In genomic region chr11:97986738-97987465, GRCm38 (mm10) we compare ENCODE assay signal across 8 mouse cellular contexts. TPM values are rescaled to one million over a fixed set of nuclear protein-coding genes. Genes with fewer than 3 reads are reported as not detected.
DNase-seq lines count a peak whose midpoint lies in the region; ATAC-seq and TF ChIP-seq lines count a peak whose summit lies in the region.

No protein-coding gene starts in this region.

- peak overlapping the region; percentile 69; the same call in 1 of the 2 replicates for H3K27ac ChIP-seq in heart, embryonic 10.5 days
- H3K27ac ChIP-seq in forebrain, embryonic 15.5 days (replicated peaks), result no peak overlapping the region
- H3K27ac ChIP-seq in liver, embryonic 14.5 days, result no peak overlapping the region

- WGBS in heart, embryonic 10.5 days, result 26% methylated on average over 17 of the region's 17 CpGs
- WGBS in forebrain, embryonic 15.5 days, result 25% methylated on average over 16 of the region's 17 CpGs
- 25% methylated on average over 17 of the region's 17 CpGs for WGBS in liver, embryonic 14.5 days (ENCODE audit: insufficient replicate concordance)

- TF ChIP-seq CTCF in E14TG2a.4 (conservative IDR thresholded peaks at IDR 0.05; ENCODE audit: low read length), result no peak
- TF ChIP-seq CTCF in liver, embryonic 14.5 days (IDR thresholded peaks at IDR 0.05; ENCODE audit: low read depth), result no peak

- H3K36me3 ChIP-seq in heart, embryonic 10.5 days, result no peaks in the 10 kb centered on the region
- H3K36me3 ChIP-seq in E14TG2a.4 (ENCODE audit: insufficient read depth, low read length), result 0 out of 2 replicates have a peak, but pooled peaks cover under 1% of the 10 kb centered on the region
- H3K36me3 ChIP-seq in forebrain, embryonic 15.5 days, result no peaks in the 10 kb centered on the region
- no peaks in the 10 kb centered on the region for H3K36me3 ChIP-seq in liver, embryonic 14.5 days (replicated peaks; ENCODE audit: control insufficient read depth, insufficient read depth, low read depth)

- peaks cover 58% of the 10 kb centered on the region for H3K27me3 ChIP-seq in heart, embryonic 10.5 days (ENCODE audit: insufficient read depth, poor library complexity, severe bottlenecking)
- no peaks in the 10 kb centered on the region; the same call in 1 of the 2 replicates for H3K27me3 ChIP-seq in E14TG2a.4 (ENCODE audit: insufficient read depth, low read length)
- H3K27me3 ChIP-seq in forebrain, embryonic 15.5 days, result peaks cover 30% of the 10 kb centered on the region
- peaks cover 24% of the 10 kb centered on the region for H3K27me3 ChIP-seq in liver, embryonic 14.5 days (ENCODE audit: control insufficient read depth, insufficient read depth, low read length)

- peak overlapping the region; percentile 94 for H3K4me3 ChIP-seq in heart, embryonic 10.5 days
- H3K4me3 ChIP-seq in E14TG2a.4 (replicated peaks; ENCODE audit: low read length), result peak overlapping the region; percentile 99
- H3K4me3 ChIP-seq in forebrain, embryonic 15.5 days, result peak overlapping the region; percentile 97
- peak overlapping the region in 1 of 2 experiments; percentile 93; a peak in 2 of 4 replicates for H3K4me3 ChIP-seq in liver, embryonic 14.5 days (ENCODE audit: insufficient read depth in 1 of 2, low read depth in 2 of 2, low read length in 2 of 2)

- DNase-seq in heart, embryonic 10.5 days (ENCODE audit: low spot score), result no peak
- no peak for DNase-seq in heart, adult 9 months (ENCODE audit: low spot score in 2 of 2)
- no peak for DNase-seq in liver, embryonic 14.5 days (ENCODE audit: low read depth in 3 of 3, low spot score in 3 of 3)
- DNase-seq in yolk sac, embryonic 10.5 days (ENCODE audit: low spot score), result no peak
- DNase-seq in adrenal gland, postnatal 4 days (ENCODE audit: low spot score in 2 of 2), result no peak
- DNase-seq in kidney, adult 8-10 months, result no peak

- peak overlapping the region; percentile 58; the same call in 1 of the 2 replicates for H3K9ac ChIP-seq in forebrain, embryonic 15.5 days (replicated peaks)
- no peak overlapping the region for H3K9ac ChIP-seq in liver, embryonic 14.5 days (replicated peaks)

- no peak for TF ChIP-seq EP300 in liver, embryonic 14.5 days (IDR thresholded peaks at IDR 0.05; ENCODE audit: low read depth)

- H3K4me1 ChIP-seq in heart, embryonic 10.5 days, result peaks cover 33% of the 10 kb centered on the region
- peaks cover 62% of the 10 kb centered on the region for H3K4me1 ChIP-seq in E14TG2a.4 (replicated peaks; ENCODE audit: low read depth, low read length)
- peaks cover 36% of the 10 kb centered on the region for H3K4me1 ChIP-seq in forebrain, embryonic 15.5 days
- peaks cover 2 to 5% of the 10 kb centered on the region in 2 experiments; a peak in 3 of 4 replicates for H3K4me1 ChIP-seq in liver, embryonic 14.5 days (replicated peaks; ENCODE audit: control insufficient read depth in 2 of 2, insufficient read depth in 2 of 2, low read length in 1 of 2)

- no peaks in the 10 kb centered on the region for H3K9me3 ChIP-seq in heart, embryonic 10.5 days
- no peaks in the 10 kb centered on the region for H3K9me3 ChIP-seq in E14TG2a.4 (ENCODE audit: low read length)
- H3K9me3 ChIP-seq in forebrain, embryonic 15.5 days, result no peaks in the 10 kb centered on the region
- no peaks in the 10 kb centered on the region for H3K9me3 ChIP-seq in liver, embryonic 14.5 days (ENCODE audit: control insufficient read depth, low read length)

- peak overlapping the region; percentile 82 for H3K4me2 ChIP-seq in forebrain, embryonic 15.5 days (replicated peaks)
- peak overlapping the region; percentile 84 for H3K4me2 ChIP-seq in liver, embryonic 14.5 days (ENCODE audit: low read depth)

- no peak for ATAC-seq in forebrain, embryonic 15.5 days (replicated peaks)
- no peak for ATAC-seq in liver, embryonic 14.5 days (ENCODE audit: insufficient read depth)

RNA-seq across cellular contexts. Expression of gene Plxdc1, which starts 0.7 kb away (rescaled TPM):
- not detected in 2 replicates for polyA plus RNA-seq in heart, embryonic 10.5 days (2016; fragmentation: Nextera tagmentation; extraction: Ambion mirVana)
- polyA plus RNA-seq in forebrain, embryonic 15.5 days (2015; fragmentation: Nextera tagmentation; extraction: Ambion mirVana), result 0.65 and 0.89 TPM in 2 replicates
- 0.38 and 0.45 TPM in 2 replicates for polyA plus RNA-seq in liver, embryonic 14.5 days (2012; rRNA removed)
- 0.20 and 0.58 TPM in 2 replicates for polyA plus RNA-seq in liver, embryonic 14.5 days (2014; fragmentation: Nextera tagmentation; extraction: Ambion mirVana)
- 10 to 100 TPM; 12.5 to 13.3 TPM for total RNA-seq in adrenal gland, postnatal 4 days (2021)

RNA-seq across cellular contexts. Expression of gene Arl5c, which starts 9.1 kb away (rescaled TPM):
- polyA plus RNA-seq in heart, embryonic 10.5 days (2016; fragmentation: Nextera tagmentation; extraction: Ambion mirVana), result 9.8 and 15.7 TPM in 2 replicates
- polyA plus RNA-seq in forebrain, embryonic 15.5 days (2015; fragmentation: Nextera tagmentation; extraction: Ambion mirVana), result 6.9 and 7.0 TPM in 2 replicates
- 1.8 and 2.2 TPM in 2 replicates for polyA plus RNA-seq in liver, embryonic 14.5 days (2012; rRNA removed)
- polyA plus RNA-seq in liver, embryonic 14.5 days (2014; fragmentation: Nextera tagmentation; extraction: Ambion mirVana), result 6.0 and 6.4 TPM in 2 replicates
- 1 to 10 TPM; 1.6 to 1.9 TPM for total RNA-seq in adrenal gland, postnatal 4 days (2021)

RNA-seq across cellular contexts. Expression of gene Cacnb1, which starts 35.9 kb away (rescaled TPM):
- polyA plus RNA-seq in heart, embryonic 10.5 days (2016; fragmentation: Nextera tagmentation; extraction: Ambion mirVana), result 4.6 and 5.3 TPM in 2 replicates
- 40.7 and 41.5 TPM in 2 replicates for polyA plus RNA-seq in forebrain, embryonic 15.5 days (2015; fragmentation: Nextera tagmentation; extraction: Ambion mirVana)
- 0.38 and 0.60 TPM in 2 replicates for polyA plus RNA-seq in liver, embryonic 14.5 days (2012; rRNA removed)
- 0.21 TPM in 1 of 2 replicates, not detected in the other for polyA plus RNA-seq in liver, embryonic 14.5 days (2014; fragmentation: Nextera tagmentation; extraction: Ambion mirVana)
- 10 to 100 TPM; 18.8 TPM for total RNA-seq in adrenal gland, postnatal 4 days (2021)

RNA-seq across cellular contexts. Expression of gene Rpl19, which starts 39.6 kb away (rescaled TPM):
- polyA plus RNA-seq in heart, embryonic 10.5 days (2016; fragmentation: Nextera tagmentation; extraction: Ambion mirVana), result 867 and 1,011 TPM in 2 replicates
- polyA plus RNA-seq in forebrain, embryonic 15.5 days (2015; fragmentation: Nextera tagmentation; extraction: Ambion mirVana), result 667 and 700 TPM in 2 replicates
- polyA plus RNA-seq in liver, embryonic 14.5 days (2012; rRNA removed), result 713 and 1,005 TPM in 2 replicates
- polyA plus RNA-seq in liver, embryonic 14.5 days (2014; fragmentation: Nextera tagmentation; extraction: Ambion mirVana), result 717 and 735 TPM in 2 replicates
- 1,000 to 10,000 TPM; 1,362 to 1,367 TPM for total RNA-seq in adrenal gland, postnatal 4 days (2021)
